Mouse (Mus musculus): ENCODE measurements around the gene Slc51b. TPM values are rescaled to one million over a fixed set of nuclear protein-coding genes. Genes with fewer than 3 reads are reported as not detected.
A peak's percentile ranks its signal among the peaks of the same experiment; 100 is the strongest.

The Slc51b gene
- polyA plus RNA-seq, 1 experiment from 2014 or later = not detected

GRCm38 (mm10) chr9:65435211-65435610 lies 12.5 kb upstream of the Slc51b start:
- Histone ChIP-seq H3K27me3 (replicated peaks) (no peaks in the 10 kb centered on the region), H3K27ac (replicated peaks) (no peak overlapping the region), H3K36me3 (peaks cover 21% of the 10 kb centered on the region), H3K9ac (no peak overlapping the region), H3K9me3 (no peaks in the 10 kb centered on the region), H3K4me1 (peaks cover 8% of the 10 kb centered on the region), H3K4me2 (0 out of 2 replicates have a peak overlapping the region, but pooled peaks have one; percentile 72), H3K4me3 (peak overlapping the region; percentile 88)
- no peak for ATAC-seq (ENCODE audit: extremely low read depth, insufficient number of reproducible peaks, low FRiP score, low TSS enrichment)
- WGBS = 66% methylated on average over 4 of the region's 4 CpGs

GRCm38 (mm10) chr9:65434140-65434539 lies 11.4 kb upstream of the Slc51b start:
- Histone ChIP-seq H3K4me3 (no peak overlapping the region), H3K9ac (no peak overlapping the region), H3K36me3 (peaks cover 14% of the 10 kb centered on the region), H3K27ac (replicated peaks) (no peak overlapping the region), H3K4me2 (no peak overlapping the region), H3K4me1 (peaks cover 8% of the 10 kb centered on the region), H3K9me3 (no peaks in the 10 kb centered on the region), H3K27me3 (replicated peaks) (no peaks in the 10 kb centered on the region)
- 62% methylated on average over 5 of the region's 5 CpGs for WGBS
- no peak for ATAC-seq (ENCODE audit: extremely low read depth, insufficient number of reproducible peaks, low FRiP score, low TSS enrichment)

DNA sequence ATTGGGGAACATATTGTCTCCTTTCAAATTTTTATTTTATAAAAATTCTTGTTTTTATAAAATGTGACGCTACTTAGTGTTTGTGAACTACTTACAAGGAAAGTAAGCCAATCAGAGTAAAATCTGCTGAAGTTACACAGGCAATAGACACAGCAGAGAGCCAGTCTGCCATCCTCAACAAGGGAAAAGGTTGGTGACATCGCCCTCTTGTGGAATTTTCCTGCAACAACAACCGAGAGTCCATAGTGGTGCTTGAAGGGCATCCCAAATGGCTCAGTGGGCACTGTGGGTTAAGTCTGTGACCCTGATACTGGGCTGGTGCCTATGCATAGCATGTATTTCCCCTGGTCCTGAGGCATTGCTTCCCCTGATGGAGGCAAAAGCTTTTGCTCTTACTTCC lies 9.5 kb upstream of the Slc51b start:
- no peak for ATAC-seq (ENCODE audit: extremely low read depth, insufficient number of reproducible peaks, low FRiP score, low TSS enrichment)
- no peak overlapping the region for H3K4me2 ChIP-seq
- no peaks in the 10 kb centered on the region for H3K9me3 ChIP-seq
- no peaks in the 10 kb centered on the region for H3K36me3 ChIP-seq
- 1% methylated on average over 3 of the region's 3 CpGs for whole genome bisulfite sequencing
- no peak overlapping the region for H3K9ac ChIP-seq
- H3K27me3 ChIP-seq (replicated peaks) = no peaks in the 10 kb centered on the region
- H3K4me3 ChIP-seq = no peak overlapping the region
- no peak overlapping the region for H3K27ac ChIP-seq (replicated peaks)
- H3K4me1 ChIP-seq = peaks cover 8% of the 10 kb centered on the region

DNA sequence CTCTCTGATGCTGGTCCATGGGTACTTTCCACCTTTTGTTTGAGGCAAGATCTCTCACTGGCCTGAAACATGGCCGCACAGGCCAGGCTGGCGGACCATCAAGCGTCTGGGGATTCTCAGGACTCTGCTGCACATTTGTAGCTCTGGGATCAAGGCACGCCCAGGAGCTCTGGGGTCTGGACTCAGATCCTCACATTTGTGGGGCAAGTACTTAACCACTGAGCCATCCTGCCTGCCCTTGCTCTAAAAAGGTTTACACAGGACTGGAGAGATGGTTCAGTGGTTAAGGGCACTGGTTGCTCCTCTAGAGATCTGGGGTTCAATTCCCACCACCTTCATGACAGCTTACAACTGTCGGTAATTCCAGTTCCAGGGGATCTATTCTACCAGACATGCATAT lies 8.2 kb upstream of the Slc51b start:
- Histone ChIP-seq H3K36me3 (no peaks in the 10 kb centered on the region), H3K27ac (replicated peaks) (no peak overlapping the region), H3K9me3 (no peaks in the 10 kb centered on the region), H3K4me2 (no peak overlapping the region), H3K9ac (no peak overlapping the region), H3K4me1 (no peaks in the 10 kb centered on the region), H3K27me3 (replicated peaks) (no peaks in the 10 kb centered on the region), H3K4me3 (no peak overlapping the region)
- WGBS = 85% methylated on average over 5 of the region's 5 CpGs
- no peak for ATAC-seq (ENCODE audit: extremely low read depth, insufficient number of reproducible peaks, low FRiP score, low TSS enrichment)

GRCm38 (mm10) chr9:65430401-65430800 lies 7.6 kb upstream of the Slc51b start:
- Histone ChIP-seq H3K27me3 (replicated peaks) (no peaks in the 10 kb centered on the region), H3K4me3 (no peak overlapping the region), H3K9ac (no peak overlapping the region), H3K36me3 (no peaks in the 10 kb centered on the region), H3K4me2 (no peak overlapping the region), H3K4me1 (no peaks in the 10 kb centered on the region), H3K27ac (replicated peaks) (no peak overlapping the region), H3K9me3 (no peaks in the 10 kb centered on the region)
- no peak for ATAC-seq (ENCODE audit: extremely low read depth, insufficient number of reproducible peaks, low FRiP score, low TSS enrichment)

DNA sequence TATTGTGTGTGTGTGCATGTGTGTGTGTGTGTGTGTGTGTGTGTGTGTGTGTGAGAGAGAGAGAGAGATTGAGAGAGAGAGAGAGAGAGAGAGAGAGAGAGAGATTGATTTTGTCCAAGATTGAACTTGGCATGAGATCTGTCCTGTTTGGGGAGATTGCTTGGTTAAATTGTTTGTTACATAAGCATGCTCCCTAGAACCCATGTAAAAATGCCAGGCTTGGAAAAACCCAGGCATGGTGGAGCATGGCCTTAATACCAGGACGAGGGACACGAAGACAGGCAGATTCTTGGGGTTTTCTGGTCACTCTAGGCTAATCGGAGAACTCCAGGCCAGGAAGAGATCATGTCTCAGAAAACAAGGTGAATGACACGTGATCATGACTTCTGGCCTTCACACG lies 5.2 kb upstream of the Slc51b start:
- Histone ChIP-seq H3K27me3 (replicated peaks) (no peaks in the 10 kb centered on the region), H3K4me2 (no peak overlapping the region), H3K4me1 (no peaks in the 10 kb centered on the region), H3K4me3 (no peak overlapping the region), H3K36me3 (no peaks in the 10 kb centered on the region), H3K27ac (replicated peaks) (no peak overlapping the region), H3K9ac (no peak overlapping the region), H3K9me3 (no peaks in the 10 kb centered on the region)
- 69% methylated on average over 5 of the region's 5 CpGs for WGBS
- no peak for ATAC-seq (ENCODE audit: extremely low read depth, insufficient number of reproducible peaks, low FRiP score, low TSS enrichment)

GRCm38 (mm10) chr9:65427511-65427910 lies 4.8 kb upstream of the Slc51b start:
- Histone ChIP-seq H3K36me3 (no peaks in the 10 kb centered on the region), H3K4me1 (no peaks in the 10 kb centered on the region), H3K27ac (replicated peaks) (no peak overlapping the region), H3K27me3 (replicated peaks) (no peaks in the 10 kb centered on the region), H3K4me2 (no peak overlapping the region), H3K9ac (no peak overlapping the region), H3K4me3 (no peak overlapping the region), H3K9me3 (no peaks in the 10 kb centered on the region)
- 64% methylated on average over 2 of the region's 2 CpGs for WGBS
- no peak for ATAC-seq (ENCODE audit: extremely low read depth, insufficient number of reproducible peaks, low FRiP score, low TSS enrichment)

DNA sequence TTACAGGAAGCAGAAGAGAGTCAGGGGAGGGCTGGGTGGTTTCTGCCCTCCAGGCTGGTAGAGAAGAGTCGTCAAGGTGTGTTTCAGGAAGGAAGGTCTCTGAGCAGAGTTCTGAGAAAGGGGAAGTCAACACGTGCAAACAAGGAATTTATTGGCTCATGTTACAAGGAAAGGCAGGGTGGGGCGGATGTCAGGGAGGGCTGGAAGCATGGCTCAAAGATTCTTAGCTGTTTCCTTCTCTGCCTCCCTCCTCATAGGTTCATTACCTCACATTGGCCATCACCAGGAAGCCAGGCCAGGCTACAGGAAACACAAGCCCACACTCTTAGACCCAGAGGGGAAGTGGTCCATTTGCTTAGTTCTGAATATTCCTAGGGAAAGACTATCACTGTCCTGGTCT lies 1.6 kb upstream of the Slc51b start:
- WGBS = 27% methylated on average over 3 of the region's 3 CpGs
- H3K36me3 ChIP-seq = no peaks in the 10 kb centered on the region
- no peak for ATAC-seq (ENCODE audit: extremely low read depth, insufficient number of reproducible peaks, low FRiP score, low TSS enrichment)

DNA sequence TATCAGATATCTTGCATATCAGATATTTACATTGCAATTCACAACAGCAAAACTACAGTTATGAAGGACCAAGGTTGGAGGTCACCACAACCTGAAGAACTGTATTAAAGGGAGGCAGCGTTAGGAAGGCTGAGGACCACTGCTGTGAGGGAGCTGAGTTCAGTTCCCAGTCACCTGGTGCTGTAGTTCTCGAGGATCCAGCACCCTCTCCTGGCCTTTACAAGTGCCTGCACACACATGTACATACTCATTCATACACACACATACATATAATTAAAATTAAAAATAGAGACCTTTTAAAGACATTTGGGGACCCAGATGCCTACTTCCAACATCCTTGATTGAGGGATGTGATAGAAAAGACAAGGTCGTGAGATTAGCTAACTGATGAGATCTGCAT lies 3.1 kb downstream of the Slc51b start:
- Histone ChIP-seq H3K27ac (replicated peaks) (no peak overlapping the region), H3K4me3 (no peak overlapping the region), H3K36me3 (no peaks in the 10 kb centered on the region), H3K9ac (no peak overlapping the region), H3K27me3 (replicated peaks) (no peaks in the 10 kb centered on the region; the same call in 1 of the 2 replicates), H3K4me1 (no peaks in the 10 kb centered on the region), H3K9me3 (no peaks in the 10 kb centered on the region), H3K4me2 (no peak overlapping the region)
- WGBS = 63% methylated on average over 3 of the region's 3 CpGs
- no peak for ATAC-seq (ENCODE audit: extremely low read depth, insufficient number of reproducible peaks, low FRiP score, low TSS enrichment)

More for the DNA sequence above, 1.6 kb upstream of the Slc51b start:
- Histone ChIP-seq H3K27ac (replicated peaks) (no peak overlapping the region), H3K9ac (no peak overlapping the region), H3K4me1 (no peaks in the 10 kb centered on the region), H3K9me3 (no peaks in the 10 kb centered on the region), H3K27me3 (replicated peaks) (no peaks in the 10 kb centered on the region), H3K4me3 (no peak overlapping the region), H3K4me2 (no peak overlapping the region)

DNA sequence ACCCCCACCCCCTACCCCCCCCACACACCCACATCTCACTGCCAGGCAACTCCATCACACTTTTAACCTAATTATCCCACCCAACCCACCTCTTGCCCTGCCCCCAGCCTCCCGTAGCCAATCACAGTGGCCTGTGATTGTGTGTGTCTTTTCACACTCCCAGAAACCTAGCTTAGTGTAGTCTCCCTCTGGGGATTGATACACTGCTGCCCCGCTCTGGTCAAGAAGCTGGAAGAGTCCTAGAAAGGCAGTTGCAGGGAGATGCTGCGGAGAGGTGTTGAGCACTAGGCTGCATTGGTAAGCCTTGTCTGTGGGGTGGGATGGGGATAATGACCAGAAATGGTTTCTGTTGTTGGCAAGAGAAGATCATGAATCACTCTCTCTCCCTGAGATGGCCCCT lies 5.0 kb downstream of the Slc51b start:
- H3K9me3 ChIP-seq = no peaks in the 10 kb centered on the region
- H3K27me3 ChIP-seq (replicated peaks) = peaks cover 3% of the 10 kb centered on the region; the same call in 1 of the 2 replicates
- no peak for ATAC-seq (ENCODE audit: extremely low read depth, insufficient number of reproducible peaks, low FRiP score, low TSS enrichment)
- no peaks in the 10 kb centered on the region for H3K36me3 ChIP-seq
- H3K9ac ChIP-seq = no peak overlapping the region
- no peaks in the 10 kb centered on the region for H3K4me1 ChIP-seq
- no peak overlapping the region for H3K4me2 ChIP-seq
- no peak overlapping the region for H3K27ac ChIP-seq (replicated peaks)
- no peak overlapping the region for H3K4me3 ChIP-seq
- WGBS = 34% methylated on average over 3 of the region's 3 CpGs

DNA sequence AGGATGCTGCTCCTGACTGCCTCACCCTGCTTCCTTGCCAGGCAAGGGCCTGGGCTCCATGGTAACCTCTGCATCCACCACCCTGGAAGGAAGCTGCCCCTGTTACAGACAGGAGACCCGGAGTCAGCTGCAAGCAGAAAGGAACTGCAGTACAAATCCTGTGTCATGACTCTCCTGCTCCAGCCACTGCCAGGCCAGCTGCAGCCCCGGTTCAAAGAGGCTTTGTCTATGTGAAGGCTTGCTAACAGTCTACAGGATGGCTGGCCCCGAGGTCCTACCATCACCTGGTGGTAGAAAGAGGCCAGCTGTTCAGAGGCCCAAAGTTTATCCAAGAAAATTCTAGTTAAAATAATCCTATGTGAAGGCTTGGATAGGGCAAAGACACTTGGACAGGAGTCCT lies 11.4 kb downstream of the Slc51b start:
- no peaks in the 10 kb centered on the region for H3K9me3 ChIP-seq
- H3K4me3 ChIP-seq = no peak overlapping the region
- 55% methylated on average over 3 of the region's 3 CpGs for WGBS
- no peak overlapping the region for H3K27ac ChIP-seq (replicated peaks)
- no peaks in the 10 kb centered on the region for H3K4me1 ChIP-seq
- ATAC-seq (ENCODE audit: extremely low read depth, insufficient number of reproducible peaks, low FRiP score, low TSS enrichment) = no peak
- peaks cover 3% of the 10 kb centered on the region; the same call in 1 of the 2 replicates for H3K27me3 ChIP-seq (replicated peaks)
- H3K4me2 ChIP-seq = no peak overlapping the region
- no peak overlapping the region for H3K9ac ChIP-seq
- 0 out of 2 replicates have a peak, but pooled peaks cover 3% of the 10 kb centered on the region for H3K36me3 ChIP-seq

DNA sequence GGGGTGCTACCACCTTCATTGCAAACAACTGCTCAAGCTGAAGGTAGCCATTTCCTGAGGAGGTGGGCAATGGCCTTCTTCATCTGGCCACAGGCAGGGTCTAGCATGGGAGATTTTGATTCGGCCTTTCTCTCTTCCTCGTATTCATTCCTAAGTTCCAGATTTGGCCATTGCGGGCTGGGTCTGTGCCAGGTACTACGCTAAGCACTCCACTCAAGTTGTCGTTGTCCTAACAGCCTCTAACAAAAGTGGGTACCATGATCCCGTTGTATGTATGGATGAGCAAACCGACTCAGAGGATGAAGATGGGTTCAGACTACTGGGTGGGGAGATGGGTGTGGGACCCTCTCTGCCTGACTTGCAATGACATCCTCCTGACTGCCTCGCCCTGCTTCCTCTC lies 12.4 kb downstream of the Slc51b start:
- Histone ChIP-seq H3K9ac (no peak overlapping the region), H3K27me3 (replicated peaks) (0 out of 2 replicates have a peak, but pooled peaks cover 3% of the 10 kb centered on the region)
- WGBS = 90% methylated on average over 8 of the region's 8 CpGs

More for the DNA sequence above, 12.4 kb downstream of the Slc51b start:
- no peaks in the 10 kb centered on the region for H3K9me3 ChIP-seq
- no peak overlapping the region for H3K4me3 ChIP-seq
- H3K4me2 ChIP-seq = no peak overlapping the region
- H3K4me1 ChIP-seq = no peaks in the 10 kb centered on the region
- no peak for ATAC-seq (ENCODE audit: extremely low read depth, insufficient number of reproducible peaks, low FRiP score, low TSS enrichment)
- no peak overlapping the region for H3K27ac ChIP-seq (replicated peaks)
- H3K36me3 ChIP-seq = 0 out of 2 replicates have a peak, but pooled peaks cover 3% of the 10 kb centered on the region
